Comparison of ENCODE assay signal across 9 mouse cellular contexts in genomic region chr11:43569595-43569994, GRCm38 (mm10). TPM values are rescaled to one million over a fixed set of nuclear protein-coding genes. Genes with fewer than 3 reads are reported as not detected.
DNase-seq lines count a peak whose midpoint lies in the region; ATAC-seq lines count a peak whose summit lies in the region.
"Had no signal": no experiment of that assay in that cellular context is flagged by ENCODE, and none has a peak within 500 bp of the region (broad histone marks: within the 10 kb centered on the region; RNA-seq: fewer than 3 reads in every experiment).

No protein-coding gene starts in this region.

- intact Hi-C loops in left cerebral cortex, postnatal 10 days (cut with DNase I), result no loop called here

- no peak overlapping the region for H3K9ac ChIP-seq in hindbrain, embryonic 12.5 days

- no peaks in the 10 kb centered on the region for H3K27me3 ChIP-seq in hindbrain, embryonic 12.5 days

- peak overlapping the region; percentile 49 for H3K27ac ChIP-seq in hindbrain, embryonic 12.5 days

- 79% methylated on average over 11 of the region's 11 CpGs for WGBS in hindbrain, embryonic 12.5 days

- ATAC-seq in cerebellum, adult (ENCODE audit: insufficient number of reproducible peaks, low FRiP score, low TSS enrichment), result peak; percentile 91
- ATAC-seq in hindbrain, embryonic 12.5 days (ENCODE audit: low FRiP score), result no peak

- no peaks in the 10 kb centered on the region for H3K9me3 ChIP-seq in hindbrain, embryonic 12.5 days (replicated peaks)

- H3K4me2 ChIP-seq in hindbrain, embryonic 12.5 days (replicated peaks), result no peak overlapping the region

- H3K4me1 ChIP-seq in hindbrain, embryonic 12.5 days, result peaks cover 38% of the 10 kb centered on the region

- DNase-seq in adrenal gland, adult (ENCODE audit: inconsistent age in 2 of 2, low spot score in 1 of 2), result peak; percentile 71 to 83
- peak; percentile 68 for DNase-seq in gastrocnemius, adult 18-20 months (ENCODE audit: low spot score)
- DNase-seq in left cerebral cortex, postnatal 10 days (ENCODE audit: extremely low spot score in 1 of 2, low spot score in 2 of 2), result peak; percentile 31 to 92
- DNase-seq in lung, postnatal 25 days (ENCODE audit: low spot score), result peak; percentile 90
- peak; percentile 62 for DNase-seq in testis, postnatal 10 days (ENCODE audit: low spot score)
- no peak for DNase-seq in thymus, postnatal 4 days

- no peaks in the 10 kb centered on the region for H3K36me3 ChIP-seq in hindbrain, embryonic 12.5 days

- H3K4me3 ChIP-seq in hindbrain, embryonic 12.5 days, result no peak overlapping the region

RNA-seq across cellular contexts. Expression of gene 4933415A04Rik, which starts 17.2 kb away (rescaled TPM):
- under 1 TPM in 1 of 2 experiments, not detected in 1; 0.12 TPM for total RNA-seq in gastrocnemius, adult 18-20 months (2021)
- polyA plus RNA-seq in hindbrain, embryonic 12.5 days (2016; fragmentation: Nextera tagmentation; extraction: Ambion mirVana), result 6.5 and 8.1 TPM in 2 replicates
- total RNA-seq in left cerebral cortex, postnatal 10 days (2021), result 1 to 10 TPM; 1.6 TPM

RNA-seq across cellular contexts. Expression of gene Fabp6, which starts 31.7 kb away (rescaled TPM):
- total RNA-seq in gastrocnemius, adult 18-20 months (2021), result not detected
- not detected in 2 replicates for polyA plus RNA-seq in hindbrain, embryonic 12.5 days (2016; fragmentation: Nextera tagmentation; extraction: Ambion mirVana)
- total RNA-seq in left cerebral cortex, postnatal 10 days (2021), result not detected
- total RNA-seq: gastrocnemius, adult 8-10 months had no signal

RNA-seq across cellular contexts. Expression of gene Ccnjl, which starts 41.0 kb away (rescaled TPM):
- not detected for total RNA-seq in gastrocnemius, adult 18-20 months (2021)
- 27.6 and 29.6 TPM in 2 replicates for polyA plus RNA-seq in hindbrain, embryonic 12.5 days (2016; fragmentation: Nextera tagmentation; extraction: Ambion mirVana)
- 1 to 10 TPM; 4.4 to 5.2 TPM for total RNA-seq in left cerebral cortex, postnatal 10 days (2021)

Comparison
In these comparisons a context has a peak if more than half of its experiments do, and no peak if none do; other contexts are left out.
1. RNA of gene Ccnjl, which starts 41.0 kb away (total RNA-seq): 4.4 to 5.2 TPM in left cerebral cortex, postnatal 10 days; not detected in gastrocnemius, adult 18-20 months; every median in the first group is over 4 times any median in the second.